Comparison of ENCODE assay signal across 11 mouse cellular contexts in the genomic region with DNA sequence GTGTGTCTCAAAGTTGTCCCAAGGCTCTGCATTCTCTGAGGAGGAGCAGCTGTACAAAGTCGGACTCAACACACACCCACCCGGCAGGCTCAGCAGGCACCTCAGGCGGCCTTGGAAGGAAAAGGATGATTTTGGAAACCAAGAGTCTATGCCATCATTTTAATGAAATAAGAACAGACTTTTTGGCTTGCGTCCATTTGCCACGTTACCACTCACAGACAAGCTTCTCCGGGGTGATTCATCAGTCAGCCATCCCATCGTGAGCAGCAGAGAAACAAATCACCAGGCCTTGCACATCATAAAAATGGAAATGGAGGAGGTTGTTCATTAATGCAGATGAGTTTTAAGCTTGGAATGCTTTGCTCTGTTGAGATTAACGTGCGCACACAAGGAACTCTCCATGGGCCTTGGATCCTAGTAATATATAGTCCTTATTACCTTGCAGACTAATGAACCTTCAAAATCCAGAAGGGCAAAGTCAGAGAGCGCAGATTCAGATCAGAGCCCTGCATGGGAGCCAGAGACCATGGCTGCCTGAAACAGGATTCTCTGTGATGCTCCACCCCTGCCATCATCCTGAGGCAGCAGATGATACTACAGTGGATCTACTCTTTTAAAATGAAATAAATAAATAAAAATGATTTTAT.
A peak's percentile ranks its signal among the peaks of the same experiment; 100 is the strongest.
DNase-seq lines count a peak whose midpoint lies in the region; ATAC-seq and TF ChIP-seq lines count a peak whose summit lies in the region.
"Had no signal": no experiment of that assay in that cellular context is flagged by ENCODE, and none has a peak within 500 bp of the region (broad histone marks: within the 10 kb centered on the region; RNA-seq: fewer than 3 reads in every experiment).

No protein-coding gene starts in this region.

- WGBS in lung, adult 2 months, result 80% methylated on average over 10 of the region's 10 CpGs
- WGBS in neural tube, embryonic 14.5 days, result 68% methylated on average over 10 of the region's 10 CpGs
- 91% methylated on average over 10 of the region's 10 CpGs for WGBS in limb, embryonic 10.5 days

- H3K27me3 ChIP-seq in neural tube, embryonic 14.5 days (ENCODE audit: control insufficient read depth, insufficient read depth, low read length), result no peaks in the 10 kb centered on the region
- no peaks in the 10 kb centered on the region for H3K27me3 ChIP-seq in limb, embryonic 10.5 days (ENCODE audit: low read depth, poor library complexity, severe bottlenecking)
- H3K27me3 ChIP-seq: embryonic facial prominence, embryonic 13.5 days; limb, embryonic 13.5 days had no signal

- no peak for TF ChIP-seq POLR2A in lung, adult 2 months (IDR thresholded peaks at IDR 0.05; ENCODE audit: borderline replicate concordance, extremely low read depth, low read depth, low read length)

- H3K4me2 ChIP-seq in neural tube, embryonic 14.5 days (ENCODE audit: low read depth, low read length), result no peak overlapping the region
- H3K4me2 ChIP-seq: embryonic facial prominence, embryonic 13.5 days; limb, embryonic 13.5 days had no signal

- no peak overlapping the region for H3K4me3 ChIP-seq in lung, adult 2 months (replicated peaks; ENCODE audit: extremely low read depth, low read depth, low read length)
- no peak overlapping the region for H3K4me3 ChIP-seq in layer of hippocampus, adult 2 months
- H3K4me3 ChIP-seq in neural tube, embryonic 14.5 days (ENCODE audit: low read depth, low read length), result no peak overlapping the region
- no peak overlapping the region for H3K4me3 ChIP-seq in limb, embryonic 10.5 days
- H3K4me3 ChIP-seq: embryonic facial prominence, embryonic 13.5 days; limb, embryonic 13.5 days had no signal

- no peak overlapping the region for H3K27ac ChIP-seq in layer of hippocampus, adult 2 months
- no peak overlapping the region for H3K27ac ChIP-seq in neural tube, embryonic 14.5 days (ENCODE audit: low read depth, low read length)
- no peak overlapping the region for H3K27ac ChIP-seq in limb, embryonic 10.5 days
- H3K27ac ChIP-seq: embryonic facial prominence, embryonic 13.5 days; limb, embryonic 13.5 days had no signal

- no peaks in the 10 kb centered on the region for H3K4me1 ChIP-seq in lung, adult 2 months (ENCODE audit: control insufficient read depth, insufficient read depth, low read length)
- no peaks in the 10 kb centered on the region for H3K4me1 ChIP-seq in neural tube, embryonic 14.5 days (ENCODE audit: control insufficient read depth, insufficient read depth, low read length)
- no peaks in the 10 kb centered on the region for H3K4me1 ChIP-seq in limb, embryonic 10.5 days
- H3K4me1 ChIP-seq: embryonic facial prominence, embryonic 13.5 days; limb, embryonic 13.5 days had no signal

- no peaks in the 10 kb centered on the region for H3K9me3 ChIP-seq in neural tube, embryonic 14.5 days (ENCODE audit: control insufficient read depth, low read length)
- no peaks in the 10 kb centered on the region for H3K9me3 ChIP-seq in limb, embryonic 10.5 days (replicated peaks)
- H3K9me3 ChIP-seq: embryonic facial prominence, embryonic 13.5 days had no signal

- peak; percentile 69 for ATAC-seq in neural tube, embryonic 14.5 days (ENCODE audit: low read depth)

- DNase-seq in lung, postnatal 10 days, result peak; percentile 21
- no peak for DNase-seq in lung, adult 2 months
- DNase-seq in adrenal gland, postnatal 25 days, result peak; percentile 13
- DNase-seq in layer of hippocampus, adult 2 months (ENCODE audit: low spot score in 2 of 2), result peak; percentile 40 to 67
- DNase-seq in limb, embryonic 10.5 days (ENCODE audit: low spot score), result no peak
- no peak for DNase-seq in cerebellum, postnatal 36 days
- DNase-seq in B cell, adult 2 months, result no peak
- DNase-seq: thymus, adult 2 months had no signal

- TF ChIP-seq CTCF in lung, adult 2 months (IDR thresholded peaks at IDR 0.05; ENCODE audit: insufficient read depth, low read length), result no peak
- no peak for TF ChIP-seq CTCF in layer of hippocampus, adult 2 months (conservative IDR thresholded peaks at IDR 0.05)

- H3K9ac ChIP-seq in neural tube, embryonic 14.5 days (replicated peaks; ENCODE audit: low read depth, low read length), result no peak overlapping the region
- H3K9ac ChIP-seq: embryonic facial prominence, embryonic 13.5 days; limb, embryonic 13.5 days had no signal

- no peaks in the 10 kb centered on the region for H3K36me3 ChIP-seq in neural tube, embryonic 14.5 days (ENCODE audit: control insufficient read depth, insufficient read depth, low read length)
- no peaks in the 10 kb centered on the region for H3K36me3 ChIP-seq in limb, embryonic 10.5 days
- H3K36me3 ChIP-seq: embryonic facial prominence, embryonic 13.5 days; limb, embryonic 13.5 days had no signal

Comparison
In these comparisons a context has a peak if more than half of its experiments do, and no peak if none do; other contexts are left out.
1. DNase-seq: peak in lung, postnatal 10 days (single experiment), adrenal gland, postnatal 25 days (single experiment) and layer of hippocampus, adult 2 months (2 of 2); none in lung, adult 2 months (single experiment), limb, embryonic 10.5 days (single experiment), cerebellum, postnatal 36 days (0 of 2) and B cell, adult 2 months (0 of 2).